Mouse (Mus musculus) megakaryocyte-erythroid progenitor cell, adult 5-6 weeks (primary cell): ENCODE data around the gene Atp8b5. TPM values are rescaled to one million over a fixed set of nuclear protein-coding genes. Genes with fewer than 3 reads are reported as not detected.

Experiments used
- ATAC-seq: replicated peaks from 2 replicates; pipeline ENCODE4 v1.8.0; 2016; ENCODE audit warnings: mild to moderate bottlenecking, inconsistent platforms; ENCODE audit not compliant: severe bottlenecking, poor library complexity, low FRiP score, low TSS enrichment
- total RNA-seq, 2 experiments: library from RNA; stranded (forward) in 1 of 2; stranded (reverse) in 1 of 2; fragments of 200-1000, 215-1000 nt in 1 of 2; fragments of >200 nt in 1 of 2; fragmentation: Nextera tagmentation in 1 of 2; gene quantifications; 2 replicates each; pipeline ENCODE4 v1.2.3; 2014 to 2017

Atp8b5 gene
- total RNA-seq, 2 experiments from 2014 or later, result 0.66 to 0.68 TPM

GRCm38 (mm10) chr4:43380951-43381350 is 114.0 kb downstream of the Atp8b5 start:
- ATAC-seq, result no peak

DNA sequence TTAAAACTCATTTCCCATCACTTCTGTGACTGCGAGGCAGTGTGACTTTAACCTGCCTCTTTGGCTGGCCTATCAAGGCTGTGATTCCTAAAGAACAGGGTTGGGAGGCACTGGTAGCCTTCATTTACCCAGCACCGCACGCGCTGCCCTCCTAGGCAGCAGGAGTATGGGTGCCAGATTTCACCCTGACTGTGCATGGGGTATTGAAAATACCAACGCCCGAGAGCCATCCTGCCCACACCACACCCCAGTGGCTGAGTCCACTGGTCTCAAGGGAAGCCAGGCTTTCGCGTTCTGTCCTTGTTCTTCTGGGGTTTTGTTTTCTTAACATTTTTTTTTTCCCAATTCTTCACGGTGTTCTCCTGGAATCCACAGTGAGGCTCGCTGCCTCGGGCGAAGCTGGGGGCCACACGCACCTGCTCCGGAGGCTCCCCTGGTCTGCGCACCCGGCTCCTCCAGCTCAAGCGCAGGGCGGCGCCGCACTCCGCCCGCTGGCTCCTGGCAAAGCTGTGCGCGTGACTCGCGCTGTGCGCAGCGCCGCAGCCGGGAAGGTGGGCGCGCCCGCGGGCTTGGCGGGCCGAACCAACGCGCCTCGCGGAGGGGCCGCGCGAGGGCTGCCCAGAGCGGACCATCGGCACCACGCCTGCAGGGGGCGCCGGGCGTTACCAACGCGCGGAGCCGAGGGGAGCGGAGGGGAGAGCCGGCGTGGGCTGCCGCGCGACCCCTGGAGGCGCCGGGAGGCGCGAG is 114.6 kb downstream of the Atp8b5 start, which contains the start of gene Rusc2:
Rusc2 (plus strand) TSS at position 572 of the 747 bp plus-strand sequence.
- peak; percentile 58 for ATAC-seq

DNA sequence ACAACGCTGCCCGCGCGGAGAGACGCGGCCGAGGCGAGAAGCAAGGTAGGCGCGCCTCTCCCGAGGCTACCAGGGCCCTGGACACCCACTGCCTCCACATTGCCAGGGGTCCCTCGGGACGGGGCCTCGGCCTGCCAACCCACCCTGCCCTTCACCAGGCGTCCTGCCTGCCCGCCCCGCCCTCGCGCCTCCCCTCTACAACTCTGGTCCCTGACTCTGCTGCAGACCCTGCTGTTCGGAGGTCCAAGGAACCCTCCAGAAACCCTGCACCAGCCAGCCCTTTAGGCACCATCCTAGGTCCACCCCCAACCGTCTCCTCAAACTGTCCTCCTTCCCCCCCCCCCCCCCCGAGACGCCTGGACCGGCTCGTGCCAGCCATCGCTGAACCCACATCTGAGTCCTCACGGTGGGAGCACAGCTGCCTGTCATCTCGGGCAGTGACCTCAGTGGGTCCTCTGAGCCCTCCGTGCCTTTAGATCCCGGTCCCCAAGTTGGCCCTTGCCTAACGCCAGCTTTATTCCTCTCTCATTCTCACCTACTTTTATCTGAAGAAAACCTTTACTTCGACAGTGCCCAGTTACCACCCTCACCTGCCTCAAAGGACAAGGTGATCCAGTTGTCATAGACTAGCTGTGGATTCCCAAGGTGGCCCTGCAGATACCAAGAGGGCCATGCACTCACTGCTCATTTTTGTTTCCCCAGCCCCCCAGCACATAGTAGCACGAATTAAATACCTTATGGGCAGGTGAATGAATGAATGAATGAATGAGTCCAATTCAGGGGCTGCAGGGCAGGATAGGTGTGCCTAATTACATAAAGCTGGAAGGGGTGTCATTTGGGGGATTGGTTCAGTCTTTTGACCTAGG is 115.4 kb downstream of the Atp8b5 start:
- ATAC-seq, result no peak

GRCm38 (mm10) chr4:43383246-43384082 is 116.5 kb downstream of the Atp8b5 start:
- ATAC-seq, result no peak

DNA sequence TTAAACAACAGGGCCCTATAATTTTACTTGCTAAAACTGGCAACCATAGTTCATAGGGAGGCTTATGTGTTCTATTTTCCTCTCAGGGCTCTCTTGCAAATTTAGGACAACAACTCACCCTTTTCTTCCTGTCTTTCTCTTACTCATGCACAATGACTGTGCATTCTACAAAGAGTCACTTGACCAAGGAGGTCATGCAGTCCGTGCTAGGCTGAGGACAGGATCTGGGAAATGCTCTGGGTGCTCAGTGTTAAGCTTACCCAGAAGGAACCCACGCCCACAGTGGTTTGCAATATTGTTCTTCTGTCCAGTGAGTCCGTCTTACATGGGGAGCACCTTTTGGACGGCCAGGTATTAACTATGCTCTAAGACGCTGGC is 117.1 kb downstream of the Atp8b5 start:
- ATAC-seq, result no peak

GRCm38 (mm10) chr4:43384541-43384940 is 117.6 kb downstream of the Atp8b5 start:
- no peak for ATAC-seq

- ATAC-seq, result no peak
Observed at GRCm38 (mm10) chr4:43386932-43387331, 120.0 kb downstream of the Atp8b5 start.

GRCm38 (mm10) chr4:43389390-43389789 is 122.4 kb downstream of the Atp8b5 start:
- ATAC-seq, result no peak

DNA sequence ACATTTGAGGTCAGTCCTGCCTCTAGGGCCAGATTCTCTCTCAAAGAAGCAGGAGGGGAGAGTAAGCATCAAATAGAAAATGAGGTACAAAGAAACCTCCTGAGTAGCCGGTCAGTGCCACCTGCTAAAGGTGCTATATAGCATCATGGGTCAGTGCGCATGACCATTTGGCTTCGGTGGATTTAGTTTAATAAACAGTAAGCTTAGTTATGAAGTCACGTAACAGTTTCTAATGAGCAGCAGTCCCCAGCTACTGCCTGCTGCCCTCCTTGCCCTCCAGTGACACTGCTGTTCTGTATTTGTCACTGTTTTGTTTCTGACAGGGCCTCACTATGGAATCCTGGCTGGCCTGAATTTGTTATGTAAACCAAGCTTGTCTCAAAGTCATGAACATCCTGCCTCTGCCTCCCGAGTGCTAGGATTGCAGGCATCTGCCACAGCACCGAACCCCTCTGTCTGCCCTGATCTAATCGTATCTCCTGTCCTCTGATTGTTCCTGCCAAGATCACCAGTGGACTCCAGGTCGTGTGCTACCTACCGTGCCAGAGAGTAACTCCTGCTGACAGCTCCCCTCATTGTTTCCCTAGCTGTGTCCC is 123.0 kb downstream of the Atp8b5 start:
- no peak for ATAC-seq

DNA sequence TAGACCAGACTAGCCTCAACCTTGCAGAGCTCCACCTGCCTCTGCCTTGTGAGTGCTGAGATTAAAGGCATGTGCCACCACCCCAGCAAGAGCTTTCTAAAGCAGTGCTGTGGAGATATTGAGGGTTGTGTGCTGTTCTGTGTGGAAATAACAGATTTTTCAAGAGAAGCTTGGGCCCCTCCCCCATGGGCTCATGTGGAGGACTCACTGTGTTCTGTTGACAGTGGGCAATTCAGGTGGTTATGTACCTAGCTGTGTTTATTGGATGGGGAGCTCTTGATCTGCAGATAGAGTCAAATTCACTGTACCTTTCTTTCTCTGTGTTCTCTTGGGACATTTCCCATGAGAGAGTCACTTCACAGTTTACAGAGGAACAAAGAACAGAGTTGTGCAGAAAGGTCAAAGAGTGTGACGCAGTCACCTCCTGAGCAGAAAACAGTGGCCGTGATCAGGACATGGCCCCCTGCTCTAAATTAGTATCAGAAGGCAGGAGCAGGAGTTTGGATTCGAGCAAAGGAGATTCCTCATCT is 124.6 kb downstream of the Atp8b5 start:
- no peak for ATAC-seq

DNA sequence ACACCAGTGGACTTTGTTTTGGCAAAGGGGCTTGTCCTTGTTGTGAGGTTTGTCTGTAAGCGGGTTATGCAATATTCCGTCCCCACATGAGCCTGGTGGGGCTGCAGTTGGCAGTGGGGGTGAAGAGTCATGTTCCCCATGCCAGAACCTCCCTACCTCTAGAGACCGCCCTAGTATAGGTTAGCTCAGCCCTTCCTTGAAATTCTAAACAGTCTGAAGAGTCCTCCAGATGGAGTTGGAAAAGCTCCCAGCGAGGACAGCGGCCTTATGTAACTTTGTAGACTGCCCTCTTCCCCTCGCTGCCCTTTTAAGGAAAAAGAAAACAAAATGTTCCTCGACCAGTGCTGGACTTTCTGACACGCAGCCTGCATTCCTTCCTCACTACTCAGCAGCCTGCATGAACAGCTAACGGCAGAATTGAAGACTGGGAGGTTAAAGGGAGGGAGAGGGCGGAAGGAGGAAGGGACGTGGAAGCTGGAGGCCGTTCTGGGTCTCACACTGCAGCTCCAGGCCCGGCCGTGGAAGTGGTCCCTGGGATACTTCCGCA is 127.5 kb downstream of the Atp8b5 start:
- ATAC-seq, result no peak

- peak; percentile 62; the same call in 1 of the 2 replicates for ATAC-seq
Observed at GRCm38 (mm10) chr4:43395147-43395546, 128.2 kb downstream of the Atp8b5 start.

DNA sequence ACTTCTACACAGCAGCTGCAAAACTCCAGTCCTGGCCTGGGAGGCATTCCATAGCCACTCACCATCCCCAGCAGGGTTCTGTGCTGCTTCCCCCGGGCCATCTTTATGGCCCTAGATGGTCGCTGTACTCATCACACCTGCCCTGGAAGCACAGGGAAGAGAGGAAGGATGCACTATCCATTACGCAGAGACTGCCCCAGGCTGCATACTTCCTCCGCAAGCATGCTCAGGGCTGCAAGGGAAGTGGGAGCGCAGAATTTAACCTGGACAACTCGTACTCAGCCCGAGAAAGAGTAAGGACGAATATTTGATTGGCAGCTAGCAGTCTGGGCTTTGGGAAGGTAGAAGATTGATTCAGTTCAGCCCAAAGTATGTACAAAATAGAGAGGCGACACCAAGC is 128.9 kb downstream of the Atp8b5 start:
- no peak for ATAC-seq

- no peak for ATAC-seq
Observed at GRCm38 (mm10) chr4:43396381-43396780, 129.4 kb downstream of the Atp8b5 start.

DNA sequence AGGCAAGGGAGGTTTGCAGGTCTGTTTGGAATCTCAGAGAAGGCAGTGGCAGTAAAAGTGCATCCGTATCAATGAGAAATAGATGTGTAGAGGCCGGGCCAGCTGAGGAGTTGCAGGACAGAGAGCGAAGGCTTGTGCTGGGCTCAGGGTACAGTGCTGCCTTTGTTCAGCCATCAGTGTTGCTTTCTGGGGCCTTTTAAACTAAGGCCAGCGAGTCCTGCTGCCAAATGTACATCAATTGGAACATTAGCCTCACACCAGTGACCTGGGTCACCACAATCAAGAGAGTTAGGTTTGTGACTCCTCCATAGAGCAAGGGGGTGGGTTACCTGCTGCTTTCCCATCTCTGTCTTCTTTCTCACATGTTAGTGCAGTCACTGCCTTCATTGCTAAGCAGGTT is 131.1 kb downstream of the Atp8b5 start:
- no peak for ATAC-seq

GRCm38 (mm10) chr4:43398829-43399331 is 131.9 kb downstream of the Atp8b5 start:
- ATAC-seq, result no peak

GRCm38 (mm10) chr4:43399391-43400131 is 132.6 kb downstream of the Atp8b5 start:
- ATAC-seq, result no peak

DNA sequence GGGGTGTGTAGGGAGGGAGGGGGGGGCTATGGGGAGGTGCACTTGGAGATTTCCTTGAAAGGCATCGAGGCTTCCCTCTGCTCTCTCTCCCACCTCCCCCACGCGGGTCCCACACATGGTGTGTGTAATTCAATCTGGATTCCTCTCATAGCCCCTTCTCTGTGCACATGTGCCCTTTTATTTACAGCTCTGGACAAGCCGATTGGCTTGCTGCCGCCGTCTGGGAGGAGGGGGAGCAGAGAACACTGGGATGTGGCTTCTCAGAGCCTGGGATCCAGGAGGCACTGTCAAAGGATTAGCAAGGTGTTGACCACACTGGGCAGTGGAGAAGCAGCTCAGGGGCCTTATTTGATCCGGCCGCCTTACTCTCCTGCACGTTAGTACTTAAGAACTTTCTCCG is 134.0 kb downstream of the Atp8b5 start:
- ATAC-seq, result no peak
